Mouse (Mus musculus): ENCODE results near the gene Ifitm5.

DNA sequence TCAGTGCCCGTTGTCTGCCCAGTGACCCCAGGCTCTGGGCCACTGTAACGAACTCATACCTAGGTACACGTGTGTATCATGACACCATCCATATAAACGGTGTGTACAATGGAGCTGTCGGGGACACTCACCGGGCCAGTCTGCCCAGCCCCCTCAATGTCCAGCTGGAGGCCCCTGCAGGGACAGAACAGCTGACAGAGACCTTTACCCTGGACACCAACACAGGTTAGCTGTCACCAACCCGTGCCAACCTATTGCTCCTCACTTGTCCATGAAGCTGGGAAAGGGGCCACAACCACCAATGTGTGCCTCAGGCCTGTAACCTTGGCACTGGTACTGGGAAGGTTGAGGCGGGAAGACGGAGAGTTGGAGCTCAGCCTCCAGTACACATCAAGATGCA is 7.8 kb downstream of the Ifitm5 start:
- TF ChIP-seq POLR2A (IDR thresholded peaks at IDR 0.05; ENCODE audit: low read depth, low read length) (no peak), CTCF (IDR thresholded peaks at IDR 0.05; ENCODE audit: extremely low read depth, insufficient read depth, insufficient read length, insufficient replicate concordance) (no peak)
